Mouse (Mus musculus): Measurements from ENCODE around the gene Sh2d1b2. TPM values are rescaled to one million over a fixed set of nuclear protein-coding genes. Genes with fewer than 3 reads are reported as not detected.

Sh2d1b2 gene
- polyA plus RNA-seq, 1 experiment from 2014 or later = not detected

GRCm38 (mm10) chr1:170294786-170295570 lies 62.4 kb downstream of the Sh2d1b2 start:
- Histone ChIP-seq H3K9ac (ENCODE audit: low read depth, low read length) (no peak overlapping the region), H3K4me2 (ENCODE audit: low read depth, low read length) (no peak overlapping the region), H3K27ac (ENCODE audit: low read length) (no peak overlapping the region), H3K27me3 (replicated peaks; ENCODE audit: control insufficient read depth, insufficient read depth, low read length) (no peaks in the 10 kb centered on the region), H3K4me1 (ENCODE audit: control insufficient read depth, insufficient read depth, low read length) (no peaks in the 10 kb centered on the region), H3K9me3 (ENCODE audit: control insufficient read depth, low read length) (no peaks in the 10 kb centered on the region), H3K4me3 (ENCODE audit: low read length) (no peak overlapping the region), H3K36me3 (ENCODE audit: control insufficient read depth, insufficient read depth, low read length) (no peaks in the 10 kb centered on the region)
- no peak for ATAC-seq
- WGBS = 69% methylated on average over 15 of the region's 15 CpGs

DNA sequence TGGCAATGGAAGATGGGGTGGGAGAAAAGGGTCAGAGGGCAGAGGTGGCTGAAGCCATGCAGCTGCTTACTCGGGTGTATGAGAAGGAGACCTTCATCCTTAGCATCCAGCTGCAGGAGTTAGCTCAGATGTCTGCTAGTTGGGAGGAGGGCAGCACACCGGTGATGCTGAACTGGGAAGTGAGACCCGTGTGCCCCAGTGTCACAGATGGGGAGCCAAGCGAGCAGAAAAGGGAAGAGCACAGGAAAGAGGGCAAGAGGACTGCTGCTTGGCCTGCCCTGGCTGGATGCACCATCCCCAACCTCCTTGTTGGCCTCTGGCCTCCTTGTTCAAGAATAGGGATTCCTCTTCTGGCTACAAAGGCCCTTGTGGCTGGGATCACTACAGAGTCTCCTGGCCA lies 66.9 kb downstream of the Sh2d1b2 start:
- 74% methylated on average over 4 of the region's 4 CpGs for WGBS

DNA sequence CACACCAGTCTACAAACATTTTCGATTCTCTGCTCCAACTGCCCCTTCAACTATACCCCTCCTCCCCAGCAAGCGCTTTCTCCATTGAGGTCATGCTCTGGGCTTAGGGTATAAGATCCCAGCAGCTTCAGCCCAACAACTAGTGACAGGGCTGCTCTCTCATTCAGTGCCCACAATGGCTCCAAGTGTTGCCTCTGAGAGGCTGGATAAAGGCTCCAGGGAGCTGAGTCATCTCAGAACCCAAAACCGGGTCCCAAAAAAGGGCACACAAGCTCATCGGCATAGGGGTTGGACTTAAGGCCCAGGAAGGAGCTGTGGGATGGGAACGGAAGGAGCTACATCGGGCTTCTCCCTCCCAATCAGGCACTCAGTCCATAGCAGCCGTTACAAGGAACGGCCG lies 69.1 kb downstream of the Sh2d1b2 start:
- Histone ChIP-seq H3K4me2 (ENCODE audit: low read depth, low read length) (no peak overlapping the region), H3K4me1 (ENCODE audit: control insufficient read depth, insufficient read depth, low read length) (no peaks in the 10 kb centered on the region), H3K27me3 (replicated peaks; ENCODE audit: control insufficient read depth, insufficient read depth, low read length) (no peaks in the 10 kb centered on the region), H3K36me3 (ENCODE audit: control insufficient read depth, insufficient read depth, low read length) (no peaks in the 10 kb centered on the region), H3K4me3 (ENCODE audit: low read length) (no peak overlapping the region), H3K27ac (ENCODE audit: low read length) (no peak overlapping the region), H3K9ac (ENCODE audit: low read depth, low read length) (no peak overlapping the region), H3K9me3 (ENCODE audit: control insufficient read depth, low read length) (no peaks in the 10 kb centered on the region)
- WGBS = 92% methylated on average over 9 of the region's 9 CpGs
- no peak for ATAC-seq

More for the DNA sequence above, 66.9 kb downstream of the Sh2d1b2 start:
- Histone ChIP-seq H3K27me3 (replicated peaks; ENCODE audit: control insufficient read depth, insufficient read depth, low read length) (no peaks in the 10 kb centered on the region), H3K9me3 (ENCODE audit: control insufficient read depth, low read length) (no peaks in the 10 kb centered on the region), H3K4me3 (ENCODE audit: low read length) (no peak overlapping the region), H3K36me3 (ENCODE audit: control insufficient read depth, insufficient read depth, low read length) (no peaks in the 10 kb centered on the region), H3K27ac (ENCODE audit: low read length) (no peak overlapping the region), H3K4me1 (ENCODE audit: control insufficient read depth, insufficient read depth, low read length) (no peaks in the 10 kb centered on the region), H3K9ac (ENCODE audit: low read depth, low read length) (no peak overlapping the region), H3K4me2 (ENCODE audit: low read depth, low read length) (no peak overlapping the region)
- no peak for ATAC-seq

GRCm38 (mm10) chr1:170302456-170302855 lies 69.9 kb downstream of the Sh2d1b2 start:
- no peak overlapping the region for H3K4me3 ChIP-seq (ENCODE audit: low read length)
- ATAC-seq = no peak
- H3K4me1 ChIP-seq (ENCODE audit: control insufficient read depth, insufficient read depth, low read length) = no peaks in the 10 kb centered on the region
- no peaks in the 10 kb centered on the region for H3K36me3 ChIP-seq (ENCODE audit: control insufficient read depth, insufficient read depth, low read length)
- no peak overlapping the region for H3K4me2 ChIP-seq (ENCODE audit: low read depth, low read length)
- no peak overlapping the region for H3K9ac ChIP-seq (ENCODE audit: low read depth, low read length)
- no peaks in the 10 kb centered on the region for H3K27me3 ChIP-seq (replicated peaks; ENCODE audit: control insufficient read depth, insufficient read depth, low read length)
- WGBS = 82% methylated on average over 6 of the region's 6 CpGs
- H3K27ac ChIP-seq (ENCODE audit: low read length) = no peak overlapping the region
- H3K9me3 ChIP-seq (ENCODE audit: control insufficient read depth, low read length) = no peaks in the 10 kb centered on the region

DNA sequence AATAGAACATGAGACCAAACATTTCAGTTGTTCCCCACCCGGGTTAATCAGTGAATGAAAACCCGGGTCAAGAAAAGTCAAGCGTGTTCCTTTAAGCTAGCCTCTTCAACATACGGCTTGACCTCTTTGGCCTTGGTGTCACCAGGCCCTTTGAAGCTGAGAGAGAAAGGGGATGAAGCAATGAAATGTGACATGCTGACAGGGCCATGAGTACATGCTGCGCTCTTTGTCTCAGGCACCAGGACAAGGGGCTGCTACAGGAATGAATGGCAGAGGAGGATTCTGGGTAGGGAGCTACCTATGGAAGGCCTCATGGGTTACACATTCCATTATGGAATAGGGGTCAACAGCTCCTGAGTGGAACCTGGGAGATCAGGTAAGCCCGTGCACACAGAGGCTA lies 70.6 kb downstream of the Sh2d1b2 start:
- Histone ChIP-seq H3K36me3 (ENCODE audit: control insufficient read depth, insufficient read depth, low read length) (no peaks in the 10 kb centered on the region), H3K4me2 (ENCODE audit: low read depth, low read length) (no peak overlapping the region), H3K4me3 (ENCODE audit: low read length) (no peak overlapping the region), H3K4me1 (ENCODE audit: control insufficient read depth, insufficient read depth, low read length) (no peaks in the 10 kb centered on the region), H3K9ac (ENCODE audit: low read depth, low read length) (no peak overlapping the region), H3K27ac (ENCODE audit: low read length) (no peak overlapping the region), H3K27me3 (replicated peaks; ENCODE audit: control insufficient read depth, insufficient read depth, low read length) (no peaks in the 10 kb centered on the region), H3K9me3 (ENCODE audit: control insufficient read depth, low read length) (no peaks in the 10 kb centered on the region)
- WGBS = 79% methylated on average over 6 of the region's 6 CpGs
- no peak for ATAC-seq

Other genes starting within 250 kb of the Sh2d1b2 start
- 31.9 and 34.8 TPM in 2 replicates for gene Ddr2, start 122.0 kb upstream of the Sh2d1b2 start, polyA plus RNA-seq (2015; fragmentation: Nextera tagmentation; extraction: Ambion mirVana)
- gene Uap1, start 57.8 kb upstream of the Sh2d1b2 start, polyA plus RNA-seq (2015; fragmentation: Nextera tagmentation; extraction: Ambion mirVana) = 46.5 and 46.9 TPM in 2 replicates
- 5.7 and 7.1 TPM in 2 replicates for gene Uhmk1, start 17.4 kb upstream of the Sh2d1b2 start, polyA plus RNA-seq (2015; fragmentation: Nextera tagmentation; extraction: Ambion mirVana)
- 0.35 and 0.50 TPM in 2 replicates for gene Sh2d1b1, start 44.6 kb downstream of the Sh2d1b2 start, polyA plus RNA-seq (2015; fragmentation: Nextera tagmentation; extraction: Ambion mirVana)
- 2.5 and 2.7 TPM in 2 replicates for gene Gm7694, start 73.6 kb downstream of the Sh2d1b2 start, polyA plus RNA-seq (2015; fragmentation: Nextera tagmentation; extraction: Ambion mirVana)
- gene Spata46, start 76.1 kb downstream of the Sh2d1b2 start, polyA plus RNA-seq (2015; fragmentation: Nextera tagmentation; extraction: Ambion mirVana) = 0.80 and 1.0 TPM in 2 replicates

Data from intestine, embryonic 16.5 days (tissue).